ENCODE assay signal across 26 mouse cellular contexts in the genomic region with DNA sequence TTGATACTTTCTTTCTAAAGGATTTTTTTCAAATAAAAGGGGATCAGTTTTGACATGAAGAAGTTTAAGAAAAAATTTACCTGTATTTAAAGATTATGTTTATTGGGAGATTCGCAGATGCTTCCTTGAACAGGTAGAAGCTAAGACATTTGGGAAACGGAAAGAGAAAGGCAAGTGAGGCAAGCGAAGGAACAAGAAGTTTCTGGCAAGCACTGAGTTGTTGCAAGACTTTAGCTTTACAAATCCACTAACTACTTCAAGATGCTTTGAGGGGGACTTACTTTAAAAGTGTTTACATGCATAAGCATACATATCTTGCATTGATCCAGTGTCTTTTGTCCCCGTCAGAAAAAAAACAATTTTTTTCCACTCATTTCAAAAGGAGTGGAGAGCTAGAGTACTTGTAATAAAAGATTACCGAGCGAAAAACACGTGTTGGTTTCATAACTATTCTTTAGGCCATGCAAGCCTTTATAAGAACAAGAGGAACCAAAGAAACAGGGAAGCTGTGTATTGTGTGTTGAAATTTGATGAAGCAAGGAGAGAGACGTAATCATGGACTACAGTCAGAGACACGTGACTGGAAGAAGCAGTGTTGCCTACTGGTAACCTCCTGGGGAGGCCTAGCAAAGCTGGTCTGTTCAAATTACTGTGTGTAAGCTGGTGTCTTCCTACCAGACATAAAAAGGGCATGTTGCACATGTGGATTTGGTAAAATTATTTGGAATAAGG. TPM values are rescaled to one million over a fixed set of nuclear protein-coding genes. Genes with fewer than 3 reads are reported as not detected.
DNase-seq lines count a peak whose midpoint lies in the region; ATAC-seq and TF ChIP-seq lines count a peak whose summit lies in the region.
"Had no signal": no experiment of that assay in that cellular context is flagged by ENCODE, and none has a peak within 500 bp of the region (broad histone marks: within the 10 kb centered on the region; RNA-seq: fewer than 3 reads in every experiment).

No protein-coding gene starts in this region.

- no peak for ATAC-seq in heart, embryonic 12.5 days (ENCODE audit: insufficient number of reproducible peaks, low FRiP score)
- ATAC-seq in liver, postnatal 0 days = peak; percentile 90
- no peak for ATAC-seq in forebrain, embryonic 13.5 days
- no peak for ATAC-seq in kidney, embryonic 14.5 days (ENCODE audit: low FRiP score, low TSS enrichment)
- ATAC-seq: hindbrain, postnatal 0 days; intestine, embryonic 16.5 days; Patski had no signal

- H3K27ac ChIP-seq in heart, embryonic 12.5 days (ENCODE audit: poor library complexity, severe bottlenecking) = no peak overlapping the region
- peak overlapping the region; percentile 62; the same call in 1 of the 2 replicates for H3K27ac ChIP-seq in liver, postnatal 0 days (ENCODE audit: low read depth)
- no peak overlapping the region for H3K27ac ChIP-seq in forebrain, embryonic 13.5 days
- no peak overlapping the region for H3K27ac ChIP-seq in kidney, embryonic 14.5 days (ENCODE audit: low read depth, low read length)
- H3K27ac ChIP-seq: hindbrain, postnatal 0 days; limb, embryonic 12.5 days; stomach, postnatal 0 days had no signal

- TF ChIP-seq CTCF in liver, postnatal 0 days (IDR thresholded peaks at IDR 0.05; ENCODE audit: low read depth) = no peak

- H3K9ac ChIP-seq in heart, embryonic 12.5 days = no peak overlapping the region
- H3K9ac ChIP-seq in liver, postnatal 0 days (replicated peaks) = no peak overlapping the region
- H3K9ac ChIP-seq in forebrain, embryonic 13.5 days = no peak overlapping the region
- no peak overlapping the region for H3K9ac ChIP-seq in kidney, embryonic 14.5 days (ENCODE audit: low read depth, low read length)
- H3K9ac ChIP-seq: limb, embryonic 12.5 days; lung, embryonic 14.5 days had no signal

- DNase-seq in heart, adult 11 months = peak; percentile 74
- peak; percentile 65 for DNase-seq in lung, postnatal 36 days
- DNase-seq in lung, postnatal 14 days = no peak
- no peak for DNase-seq in liver, postnatal 0 days
- peak; percentile 21 for DNase-seq in skeletal muscle tissue, adult 2 months (ENCODE audit: low read depth, low spot score)
- DNase-seq: adrenal gland, adult 2 months; cerebellum, adult 2 months; cerebellum, postnatal 36 days; gastrocnemius, postnatal 36 days; heart, postnatal 4 days; kidney, adult 9 months; kidney, postnatal 36 days; layer of hippocampus, postnatal 36 days; lung, embryonic 14.5 days; midbrain, embryonic 14.5 days; thymus, adult 2 months; thymus, postnatal 4 days had no signal

- WGBS in heart, embryonic 12.5 days = 83% methylated on average over 9 of the region's 9 CpGs
- WGBS in liver, postnatal 0 days (ENCODE audit: insufficient replicate concordance) = 65% methylated on average over 9 of the region's 9 CpGs
- 82% methylated on average over 9 of the region's 9 CpGs for WGBS in forebrain, embryonic 13.5 days
- WGBS in kidney, embryonic 14.5 days = 88% methylated on average over 9 of the region's 9 CpGs

- peak; percentile 64 for TF ChIP-seq EP300 in liver, postnatal 0 days (IDR thresholded peaks at IDR 0.05; ENCODE audit: low read depth)

- no peaks in the 10 kb centered on the region for H3K4me1 ChIP-seq in heart, embryonic 12.5 days (replicated peaks)
- no peaks in the 10 kb centered on the region for H3K4me1 ChIP-seq in liver, postnatal 0 days (ENCODE audit: insufficient read depth)
- no peaks in the 10 kb centered on the region for H3K4me1 ChIP-seq in forebrain, embryonic 13.5 days
- no peaks in the 10 kb centered on the region for H3K4me1 ChIP-seq in kidney, embryonic 14.5 days (ENCODE audit: control insufficient read depth, insufficient read depth, low read length)
- H3K4me1 ChIP-seq: limb, embryonic 12.5 days had no signal

- H3K36me3 ChIP-seq in heart, embryonic 12.5 days = no peaks in the 10 kb centered on the region
- no peaks in the 10 kb centered on the region for H3K36me3 ChIP-seq in liver, postnatal 0 days (replicated peaks; ENCODE audit: insufficient read depth, low read length)
- H3K36me3 ChIP-seq in forebrain, embryonic 13.5 days (ENCODE audit: poor library complexity, severe bottlenecking) = no peaks in the 10 kb centered on the region
- H3K36me3 ChIP-seq in kidney, embryonic 14.5 days (ENCODE audit: control insufficient read depth, insufficient read depth, low read length) = no peaks in the 10 kb centered on the region
- H3K36me3 ChIP-seq: limb, embryonic 12.5 days had no signal

- H3K4me3 ChIP-seq in heart, embryonic 12.5 days = no peak overlapping the region
- H3K4me3 ChIP-seq in liver, postnatal 0 days (ENCODE audit: low read depth, low read length) = no peak overlapping the region
- H3K4me3 ChIP-seq in forebrain, embryonic 13.5 days = no peak overlapping the region
- H3K4me3 ChIP-seq in kidney, embryonic 14.5 days (ENCODE audit: low read length) = no peak overlapping the region
- H3K4me3 ChIP-seq: limb, embryonic 12.5 days; myocyte had no signal

- H3K27me3 ChIP-seq in heart, embryonic 12.5 days (replicated peaks) = no peaks in the 10 kb centered on the region
- no peaks in the 10 kb centered on the region for H3K27me3 ChIP-seq in liver, postnatal 0 days (ENCODE audit: insufficient read depth, low read length)
- H3K27me3 ChIP-seq in forebrain, embryonic 13.5 days = no peaks in the 10 kb centered on the region
- no peaks in the 10 kb centered on the region for H3K27me3 ChIP-seq in kidney, embryonic 14.5 days (ENCODE audit: control insufficient read depth, insufficient read depth, low read length)
- H3K27me3 ChIP-seq: limb, embryonic 12.5 days; Patski had no signal

- no peaks in the 10 kb centered on the region for H3K9me3 ChIP-seq in heart, embryonic 12.5 days (replicated peaks)
- no peaks in the 10 kb centered on the region for H3K9me3 ChIP-seq in liver, postnatal 0 days (ENCODE audit: low read length)
- no peaks in the 10 kb centered on the region for H3K9me3 ChIP-seq in forebrain, embryonic 13.5 days (replicated peaks)
- no peaks in the 10 kb centered on the region for H3K9me3 ChIP-seq in kidney, embryonic 14.5 days (ENCODE audit: control insufficient read depth, low read length)
- H3K9me3 ChIP-seq: limb, embryonic 12.5 days had no signal

- no peak overlapping the region for H3K4me2 ChIP-seq in heart, embryonic 12.5 days
- no peak overlapping the region for H3K4me2 ChIP-seq in liver, postnatal 0 days (ENCODE audit: low read depth, low read length)
- H3K4me2 ChIP-seq in forebrain, embryonic 13.5 days = no peak overlapping the region
- H3K4me2 ChIP-seq in kidney, embryonic 14.5 days (replicated peaks; ENCODE audit: low read depth, low read length) = no peak overlapping the region
- H3K4me2 ChIP-seq: limb, embryonic 12.5 days; lung, embryonic 14.5 days had no signal

RNA-seq across cellular contexts. Expression of a gene that starts 49.0 kb away (rescaled TPM):
- polyA plus RNA-seq in heart, embryonic 12.5 days (2016; fragmentation: Nextera tagmentation; extraction: Ambion mirVana) = 40.5 and 41.2 TPM in 2 replicates
- 3.9 and 4.1 TPM in 2 replicates for polyA plus RNA-seq in liver, postnatal 0 days (2015; fragmentation: Nextera tagmentation; extraction: Ambion mirVana)
- polyA plus RNA-seq in forebrain, embryonic 13.5 days (2015; fragmentation: Nextera tagmentation; extraction: Ambion mirVana) = 5.9 TPM in 2 replicates
- 17.8 and 20.2 TPM in 2 replicates for polyA plus RNA-seq in kidney, embryonic 14.5 days (2014; fragmentation: Nextera tagmentation; extraction: Ambion mirVana)

Comparison
In these comparisons a context has a peak if more than half of its experiments do, and no peak if none do; other contexts are left out.
1. DNase-seq: peak in heart, adult 11 months (single experiment), lung, postnatal 36 days (single experiment) and skeletal muscle tissue, adult 2 months (single experiment); none in lung, postnatal 14 days (single experiment) and liver, postnatal 0 days (single experiment).